Mouse (Mus musculus) erythroblast, embryonic 14.5 days (primary cell): ENCODE results near the gene Dnmt1.

Experiments used
- GATA1 ChIP-seq: IDR thresholded peaks from 2 replicates; pipeline ENCODE4 v1.6.1; 2012; ENCODE audit warnings: low read length, inconsistent platforms, mixed read lengths
- TAL1 ChIP-seq: IDR thresholded peaks from 3 replicates; pipeline ENCODE4 v1.6.1; 2012; ENCODE audit warnings: low read length, inconsistent platforms, mixed read lengths

- TF ChIP-seq GATA1 (no peak), TAL1 (no peak)
These were observed 15.8 kb downstream of the Dnmt1 start for GRCm38 (mm10) chr9:20943911-20944310.
